Mouse (Mus musculus) c-Kit-negative CD71-positive TER-119-positive erythroid progenitor cells, embryonic 14.5 days (primary cell): ENCODE results near the gene Gm10160.

ENCODE experiments used
- DNase-seq: peaks from one replicate; pipeline ENCODE4 v3.0.0-alpha.2; 2013; ENCODE audit warnings: low read depth, low spot score

Gm10160 gene

GRCm38 (mm10) chr7:81855694-81856093, at the start of gene Gm10160:
TSS of gene Gm10160 (minus strand) at chr7:81855794.
- DNase-seq, result no peak

GRCm38 (mm10) chr7:81904926-81905325, 49.3 kb upstream of the Gm10160 start:
- DNase-seq, result no peak

GRCm38 (mm10) chr7:81904094-81904493, 48.5 kb upstream of the Gm10160 start:
- no peak for DNase-seq

- no peak for DNase-seq
Measured at GRCm38 (mm10) chr7:81899361-81899760, 43.8 kb upstream of the Gm10160 start.

- DNase-seq, result no peak
Measured at GRCm38 (mm10) chr7:81885128-81885527, 29.5 kb upstream of the Gm10160 start.

GRCm38 (mm10) chr7:81881600-81881999, 26.0 kb upstream of the Gm10160 start:
- DNase-seq, result no peak

- no peak for DNase-seq
Measured at GRCm38 (mm10) chr7:81880797-81881196, 25.2 kb upstream of the Gm10160 start.

- no peak for DNase-seq
Measured at GRCm38 (mm10) chr7:81880286-81880685, 24.7 kb upstream of the Gm10160 start.

GRCm38 (mm10) chr7:81875372-81875771, 19.8 kb upstream of the Gm10160 start:
- no peak for DNase-seq

GRCm38 (mm10) chr7:81874636-81875035, 19.0 kb upstream of the Gm10160 start:
- DNase-seq, result no peak

- DNase-seq, result no peak
Measured at GRCm38 (mm10) chr7:81873807-81874206, 18.2 kb upstream of the Gm10160 start.

- DNase-seq, result no peak
Measured at GRCm38 (mm10) chr7:81872493-81873013, 17.0 kb upstream of the Gm10160 start.

GRCm38 (mm10) chr7:81868158-81868557, 12.6 kb upstream of the Gm10160 start:
- peak; percentile 4 for DNase-seq

GRCm38 (mm10) chr7:81867231-81867930, 11.8 kb upstream of the Gm10160 start:
- no peak for DNase-seq

- no peak for DNase-seq
Measured at GRCm38 (mm10) chr7:81865937-81866336, 10.3 kb upstream of the Gm10160 start.

GRCm38 (mm10) chr7:81864552-81864951, 9.0 kb upstream of the Gm10160 start:
- no peak for DNase-seq

- no peak for DNase-seq
Measured at GRCm38 (mm10) chr7:81862587-81863583, 7.3 kb upstream of the Gm10160 start.

- DNase-seq, result no peak
Measured at GRCm38 (mm10) chr7:81861921-81862320, 6.3 kb upstream of the Gm10160 start.

- no peak for DNase-seq
Measured at GRCm38 (mm10) chr7:81861461-81861860, 5.9 kb upstream of the Gm10160 start.

- DNase-seq, result no peak
Measured at GRCm38 (mm10) chr7:81860996-81861395, 5.4 kb upstream of the Gm10160 start.

- DNase-seq, result no peak
Measured at GRCm38 (mm10) chr7:81860071-81860470, 4.5 kb upstream of the Gm10160 start.

- no peak for DNase-seq
Measured at GRCm38 (mm10) chr7:81858968-81859721, 3.6 kb upstream of the Gm10160 start, which contains the start of gene Tm6sf1. TSS of gene Tm6sf1 (plus strand) at chr7:81859001.
